Mouse (Mus musculus): Measurements from ENCODE around the gene Inpp5a.
"Not testable (repeated sequence)": the region's sequence is repeated elsewhere in the genome, so short reads cannot be mapped to it uniquely, and the experiment has no call there.

Inpp5a gene

GRCm38 (mm10) chr7:139399572-139399971 is 10.7 kb downstream of the Inpp5a start:
- no peak for DNase-seq (ENCODE audit: extremely low spot score, low spot score)

- DNase-seq (ENCODE audit: extremely low spot score, low spot score): no peak
These were observed 11.2 kb downstream of the Inpp5a start for GRCm38 (mm10) chr7:139399977-139400685.

DNA sequence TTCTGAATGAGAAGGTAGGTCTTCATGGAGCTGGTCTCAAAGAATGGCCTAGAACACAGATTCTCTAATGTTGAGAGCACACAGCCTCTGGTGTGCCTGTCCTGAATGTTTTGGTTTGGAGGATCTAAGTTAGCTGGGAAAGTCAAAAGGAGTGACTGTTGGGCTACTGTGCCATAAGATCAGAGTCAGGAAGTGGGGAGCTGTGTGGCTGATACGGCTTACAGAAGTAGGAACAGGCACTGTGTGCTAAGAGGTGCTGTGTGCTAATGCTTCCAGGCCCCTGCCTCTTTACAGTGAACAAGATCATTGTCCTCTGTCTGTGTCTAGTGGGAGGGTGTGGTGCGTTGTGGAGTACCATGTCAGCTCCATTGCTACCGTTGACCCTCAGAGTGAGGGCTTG is 12.0 kb downstream of the Inpp5a start:
- no peak for DNase-seq (ENCODE audit: extremely low spot score, low spot score)

DNA sequence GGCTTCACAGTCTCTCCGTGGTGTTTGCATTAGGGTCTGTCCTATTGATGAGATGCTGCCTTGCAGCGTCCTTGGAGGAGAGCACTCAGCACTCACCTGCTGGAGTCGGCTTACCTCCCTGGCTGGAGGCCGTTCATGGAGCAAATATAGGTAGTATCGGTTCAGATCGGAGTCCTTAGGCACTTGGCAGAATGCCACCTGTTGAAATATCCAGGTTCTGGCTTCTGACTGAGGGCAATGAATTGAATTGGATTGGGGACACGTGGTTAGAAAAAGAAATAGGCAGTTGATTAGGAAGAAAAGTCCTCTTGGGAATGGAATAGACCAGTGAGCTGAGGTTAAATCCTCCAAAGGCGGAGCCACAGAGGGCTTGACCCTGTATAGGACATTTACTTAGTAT is 12.9 kb downstream of the Inpp5a start:
- no peak for DNase-seq (ENCODE audit: extremely low spot score, low spot score)

DNA sequence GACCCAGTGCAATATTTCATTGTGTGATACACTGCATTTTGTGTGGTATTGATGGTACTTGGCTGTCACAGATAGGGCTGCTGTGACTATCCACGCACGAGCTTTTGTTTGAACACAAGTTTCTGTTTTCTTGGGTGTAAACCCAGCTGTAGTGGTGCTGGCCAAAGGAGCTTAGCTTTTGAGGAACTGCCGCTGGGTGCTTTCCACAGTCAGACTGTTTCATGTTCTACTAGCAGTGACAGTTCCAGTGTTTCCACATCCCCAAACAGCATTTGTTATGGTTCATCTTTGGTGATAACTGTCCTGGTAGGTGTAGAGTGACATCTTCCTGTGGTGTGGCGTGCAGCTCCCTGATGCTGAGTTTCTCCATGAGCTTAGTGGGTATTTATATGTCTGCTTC is 13.8 kb downstream of the Inpp5a start:
- no peak for DNase-seq (ENCODE audit: extremely low spot score, low spot score)

DNA sequence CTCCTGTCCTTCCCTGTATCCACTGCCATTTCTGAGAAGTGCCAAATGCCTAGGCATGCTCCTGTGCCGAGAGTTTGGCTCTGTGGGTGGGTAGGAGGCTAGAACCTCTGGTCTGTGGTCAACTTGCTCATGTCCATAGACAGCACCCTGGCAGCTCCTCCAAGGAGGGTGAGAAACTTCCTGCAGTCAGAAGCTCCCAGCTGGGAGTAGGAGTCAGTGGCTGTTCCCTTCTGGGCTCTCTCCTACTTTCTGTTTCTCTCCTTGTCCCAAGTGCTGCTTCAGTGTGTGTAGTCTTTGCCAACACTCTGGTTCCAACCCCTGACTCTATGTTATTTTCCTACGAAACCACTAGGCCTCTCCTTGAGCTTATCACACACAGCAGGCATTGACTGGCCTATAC is 17.7 kb downstream of the Inpp5a start:
- DNase-seq (ENCODE audit: extremely low spot score, low spot score): no peak

- DNase-seq (ENCODE audit: extremely low spot score, low spot score): no peak
These were observed 19.1 kb downstream of the Inpp5a start for GRCm38 (mm10) chr7:139407966-139408365.

- no peak for DNase-seq (ENCODE audit: extremely low spot score, low spot score)
These were observed 21.0 kb downstream of the Inpp5a start for GRCm38 (mm10) chr7:139409903-139410302.

DNA sequence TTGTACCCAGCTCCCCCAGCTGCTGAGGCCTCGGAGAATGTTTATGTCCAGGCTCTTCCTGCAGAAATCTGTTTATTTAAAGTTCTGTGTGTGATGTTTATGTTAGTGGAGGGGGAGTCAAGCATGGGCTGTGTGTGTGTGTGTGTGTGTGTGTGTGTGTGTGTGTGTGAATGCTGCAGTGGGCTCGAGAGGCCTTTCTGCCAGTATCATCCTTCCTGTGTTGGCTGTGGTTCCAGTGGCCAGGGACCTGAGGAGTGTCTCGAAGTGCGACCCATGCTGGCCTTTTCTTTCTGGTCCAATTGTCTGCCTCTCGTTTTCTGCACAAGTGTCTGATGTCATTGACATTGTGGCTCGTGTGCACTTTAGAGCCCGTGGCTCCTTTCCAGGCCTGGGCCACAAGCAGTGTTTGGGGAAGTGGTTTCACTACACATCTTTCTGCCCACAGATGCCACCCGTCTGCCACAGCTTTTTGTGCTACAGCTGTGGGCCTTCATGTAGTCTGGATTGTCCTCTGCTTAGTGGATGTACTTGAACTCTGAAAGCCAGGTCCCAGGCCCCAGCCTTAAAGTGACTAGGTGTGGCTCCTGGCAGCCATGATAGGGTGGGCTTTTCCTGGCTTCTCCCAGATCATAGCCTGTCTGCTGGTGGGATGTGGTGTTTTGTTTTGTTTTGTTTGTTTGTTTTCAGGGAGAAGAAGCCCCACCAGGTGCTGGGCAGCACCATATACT is 23.5 kb downstream of the Inpp5a start:
- DNase-seq (ENCODE audit: extremely low spot score, low spot score): no peak

DNA sequence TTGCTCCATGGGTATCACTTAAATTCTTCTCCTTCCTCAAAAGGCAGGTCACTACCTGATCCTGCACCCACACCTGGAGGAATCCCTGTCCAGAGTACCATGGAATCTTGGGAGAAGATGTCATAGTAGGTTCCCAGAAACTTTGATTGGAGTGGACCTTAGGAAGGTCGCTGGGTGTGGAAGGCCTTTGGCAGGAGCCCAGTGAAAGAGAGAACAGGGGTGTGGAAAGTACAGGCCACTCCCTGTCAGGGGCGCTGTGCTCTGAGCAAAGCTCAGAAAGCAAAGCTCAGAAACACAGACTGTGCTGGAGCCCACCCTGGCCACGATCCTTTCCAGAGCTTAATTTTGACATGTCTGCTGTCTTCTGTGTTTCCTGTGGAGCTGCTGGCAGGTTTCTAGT is 24.5 kb downstream of the Inpp5a start:
- DNase-seq (ENCODE audit: extremely low spot score, low spot score): no peak

GRCm38 (mm10) chr7:139415616-139416225 is 26.8 kb downstream of the Inpp5a start:
- DNase-seq (ENCODE audit: extremely low spot score, low spot score): no peak

- no peak for DNase-seq (ENCODE audit: extremely low spot score, low spot score)
These were observed 29.5 kb downstream of the Inpp5a start for GRCm38 (mm10) chr7:139418371-139418770.

DNA sequence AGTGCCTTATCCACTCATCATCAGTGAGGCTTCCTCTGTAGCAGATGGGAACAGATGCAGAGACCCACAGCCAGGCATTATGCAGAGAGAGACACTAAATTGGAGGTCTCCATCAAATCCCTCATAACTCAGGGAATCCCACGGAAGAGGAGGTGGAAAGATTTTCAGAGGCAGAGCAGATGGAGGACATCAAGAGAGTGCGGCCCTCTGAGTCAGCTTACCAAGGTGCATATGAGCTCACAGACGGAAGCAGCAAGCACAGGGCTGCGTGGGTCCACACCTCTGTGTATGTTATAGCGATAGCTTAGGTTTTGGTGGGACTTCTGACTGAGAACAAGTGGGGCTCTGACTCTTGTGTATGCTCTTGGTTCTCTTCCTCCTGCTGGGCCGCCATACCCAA is 33.9 kb downstream of the Inpp5a start:
- DNase-seq (ENCODE audit: extremely low spot score, low spot score): no peak

GRCm38 (mm10) chr7:139434095-139434830 is 45.4 kb downstream of the Inpp5a start:
- no peak for DNase-seq (ENCODE audit: extremely low spot score, low spot score)

GRCm38 (mm10) chr7:139434931-139435330 is 46.0 kb downstream of the Inpp5a start:
- DNase-seq (ENCODE audit: extremely low spot score, low spot score): not testable (repeated sequence)

DNA sequence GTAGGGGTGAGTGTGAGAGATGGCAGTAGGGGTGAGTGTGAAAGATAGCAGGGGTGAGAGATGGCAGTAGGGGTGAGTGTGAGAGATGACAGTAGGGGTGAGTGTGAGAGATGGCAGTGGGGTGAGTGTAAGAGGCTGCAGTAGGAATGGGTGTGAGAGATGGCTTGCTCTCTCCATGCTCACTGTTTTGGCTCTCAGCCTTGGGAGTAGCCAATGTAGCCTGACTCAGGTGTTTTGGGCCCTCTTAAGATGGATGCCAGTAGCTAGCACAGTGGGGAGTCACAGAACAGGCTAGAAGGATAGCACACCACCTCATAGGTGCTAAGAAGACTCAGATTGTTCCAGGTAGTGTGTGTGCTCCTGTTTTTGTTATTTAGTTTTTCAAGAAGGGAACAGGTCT is 46.8 kb downstream of the Inpp5a start:
- no peak for DNase-seq (ENCODE audit: extremely low spot score, low spot score)

DNA sequence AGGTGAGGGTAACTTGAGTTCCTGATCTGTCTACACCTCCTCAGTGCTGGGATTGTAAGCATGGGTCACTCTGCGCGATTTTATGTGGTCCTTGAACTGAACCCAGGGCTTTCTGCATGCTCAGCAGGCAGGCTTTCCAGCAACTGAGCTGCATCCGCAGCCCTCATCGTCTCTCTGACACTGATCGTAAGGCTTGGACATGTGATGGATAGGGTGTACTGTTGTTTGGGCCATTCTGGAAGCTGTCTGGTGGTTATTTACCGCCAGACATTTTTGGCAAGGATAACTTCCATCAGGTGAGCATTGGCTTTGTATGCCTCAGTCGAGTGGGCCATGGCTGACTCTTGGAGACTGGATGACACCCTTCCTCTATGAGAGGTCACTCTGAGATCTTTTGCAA is 48.0 kb downstream of the Inpp5a start:
- no peak for DNase-seq (ENCODE audit: extremely low spot score, low spot score)

GRCm38 (mm10) chr7:139437471-139437870 is 48.6 kb downstream of the Inpp5a start:
- no peak for DNase-seq (ENCODE audit: extremely low spot score, low spot score)

- DNase-seq (ENCODE audit: extremely low spot score, low spot score): no peak
These were observed 49.2 kb downstream of the Inpp5a start for GRCm38 (mm10) chr7:139437926-139438600.

DNA sequence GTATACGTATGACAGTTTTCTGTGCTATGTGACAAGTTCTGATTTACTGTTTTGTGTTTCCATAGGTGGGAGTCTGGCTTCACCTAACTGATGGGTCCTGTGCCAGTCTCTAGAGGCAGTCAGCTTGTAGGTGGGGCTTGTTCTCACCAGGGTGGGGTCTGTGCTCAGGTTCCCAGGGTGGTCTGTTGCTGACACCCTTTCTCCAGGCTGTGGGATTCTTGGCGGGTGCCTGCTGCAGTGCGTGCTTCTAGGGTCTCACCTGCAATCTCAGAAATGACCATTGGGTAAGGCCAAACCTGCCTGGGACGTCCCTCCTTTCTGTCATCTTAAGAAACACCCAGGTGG is 49.7 kb downstream of the Inpp5a start:
- DNase-seq (ENCODE audit: extremely low spot score, low spot score): no peak

GRCm38 (mm10) chr7:139439031-139439430 is 50.1 kb downstream of the Inpp5a start:
- no peak for DNase-seq (ENCODE audit: extremely low spot score, low spot score)

All from neural tube, embryonic 10.5 days (tissue).